Mouse (Mus musculus) 3134 (cell line): ENCODE results near the gene Skap1.

Source experiments
- DNase-seq: peaks from one replicate; pipeline ENCODE4 v3.0.0-alpha.2; 2011; ENCODE audit warnings: low spot score; ENCODE audit not compliant: insufficient read length; ENCODE audit errors: extremely low read depth

The Skap1 gene

GRCm38 (mm10) chr11:96620006-96620405 lies 155.6 kb downstream of the Skap1 start:
- DNase-seq: no peak

GRCm38 (mm10) chr11:96620660-96621059 lies 156.3 kb downstream of the Skap1 start:
- DNase-seq: no peak

- DNase-seq: peak; percentile 20
Measured at GRCm38 (mm10) chr11:96621167-96621566, 156.8 kb downstream of the Skap1 start.

GRCm38 (mm10) chr11:96622782-96623181 lies 158.4 kb downstream of the Skap1 start:
- DNase-seq: peak; percentile 68

- no peak for DNase-seq
Measured at GRCm38 (mm10) chr11:96624436-96624835, 160.0 kb downstream of the Skap1 start.

- DNase-seq: peak; percentile 18
Measured at GRCm38 (mm10) chr11:96629775-96630174, 165.4 kb downstream of the Skap1 start.

GRCm38 (mm10) chr11:96631521-96631920 lies 167.1 kb downstream of the Skap1 start:
- no peak for DNase-seq

- DNase-seq: no peak
Measured at GRCm38 (mm10) chr11:96637927-96638326, 173.5 kb downstream of the Skap1 start.

GRCm38 (mm10) chr11:96639805-96640204 lies 175.4 kb downstream of the Skap1 start:
- no peak for DNase-seq

GRCm38 (mm10) chr11:96642173-96643140 lies 178.1 kb downstream of the Skap1 start:
- no peak for DNase-seq

GRCm38 (mm10) chr11:96644969-96645368 lies 180.6 kb downstream of the Skap1 start:
- no peak for DNase-seq

GRCm38 (mm10) chr11:96645538-96646037 lies 181.2 kb downstream of the Skap1 start:
- no peak for DNase-seq

GRCm38 (mm10) chr11:96651848-96652247 lies 187.5 kb downstream of the Skap1 start:
- no peak for DNase-seq

GRCm38 (mm10) chr11:96653867-96654266 lies 189.5 kb downstream of the Skap1 start:
- DNase-seq: no peak

- DNase-seq: no peak
Measured at GRCm38 (mm10) chr11:96658420-96658819, 194.0 kb downstream of the Skap1 start.

GRCm38 (mm10) chr11:96666924-96667323 lies 202.5 kb downstream of the Skap1 start:
- DNase-seq: no peak

- no peak for DNase-seq
Measured at GRCm38 (mm10) chr11:96668367-96668766, 204.0 kb downstream of the Skap1 start.

- DNase-seq: peak; percentile 23
Measured at GRCm38 (mm10) chr11:96673792-96674191, 209.4 kb downstream of the Skap1 start.

- no peak for DNase-seq
Measured at GRCm38 (mm10) chr11:96674786-96675365, 210.5 kb downstream of the Skap1 start.

GRCm38 (mm10) chr11:96678026-96678425 lies 213.6 kb downstream of the Skap1 start:
- DNase-seq: no peak

- no peak for DNase-seq
Measured at GRCm38 (mm10) chr11:96679026-96679425, 214.6 kb downstream of the Skap1 start.

- DNase-seq: peak; percentile 16
Measured at GRCm38 (mm10) chr11:96685381-96685780, 221.0 kb downstream of the Skap1 start.
